Mouse (Mus musculus) left cerebral cortex, adult 6 months (tissue): ENCODE measurements around the gene Nacad. TPM values are rescaled to one million over a fixed set of nuclear protein-coding genes. Genes with fewer than 3 reads are reported as not detected.

Experiments
- long read RNA-seq, 2 experiments: library from polyadenylated mRNA; unstranded; transcript quantifications; one replicate each; pipeline ENCODE4 v2.0.0; 2019 to 2020
- polyA plus RNA-seq: library from polyadenylated mRNA; unstranded; fragments of <200 nt; fragmentation: Nextera tagmentation; gene quantifications from 2 replicates; pipeline ENCODE4 v1.2.3, GENCODE M21; 2021

Nacad gene
- 14.9 and 17.8 TPM in 2 replicates for polyA plus RNA-seq
- long read RNA-seq, experiment 1, full-length matches to known transcripts = 17 of 41 reads
- long read RNA-seq, experiment 1, partial matches to known transcripts = 17 of 41 reads
- long read RNA-seq, experiment 1, other reads (novel, unspliced or antisense) = 7 of 41 reads
- long read RNA-seq, experiment 2, partial matches to known transcripts = 10 of 12 reads
- long read RNA-seq, experiment 2, other reads (novel, unspliced or antisense) = 1 of 12 reads

DNA sequence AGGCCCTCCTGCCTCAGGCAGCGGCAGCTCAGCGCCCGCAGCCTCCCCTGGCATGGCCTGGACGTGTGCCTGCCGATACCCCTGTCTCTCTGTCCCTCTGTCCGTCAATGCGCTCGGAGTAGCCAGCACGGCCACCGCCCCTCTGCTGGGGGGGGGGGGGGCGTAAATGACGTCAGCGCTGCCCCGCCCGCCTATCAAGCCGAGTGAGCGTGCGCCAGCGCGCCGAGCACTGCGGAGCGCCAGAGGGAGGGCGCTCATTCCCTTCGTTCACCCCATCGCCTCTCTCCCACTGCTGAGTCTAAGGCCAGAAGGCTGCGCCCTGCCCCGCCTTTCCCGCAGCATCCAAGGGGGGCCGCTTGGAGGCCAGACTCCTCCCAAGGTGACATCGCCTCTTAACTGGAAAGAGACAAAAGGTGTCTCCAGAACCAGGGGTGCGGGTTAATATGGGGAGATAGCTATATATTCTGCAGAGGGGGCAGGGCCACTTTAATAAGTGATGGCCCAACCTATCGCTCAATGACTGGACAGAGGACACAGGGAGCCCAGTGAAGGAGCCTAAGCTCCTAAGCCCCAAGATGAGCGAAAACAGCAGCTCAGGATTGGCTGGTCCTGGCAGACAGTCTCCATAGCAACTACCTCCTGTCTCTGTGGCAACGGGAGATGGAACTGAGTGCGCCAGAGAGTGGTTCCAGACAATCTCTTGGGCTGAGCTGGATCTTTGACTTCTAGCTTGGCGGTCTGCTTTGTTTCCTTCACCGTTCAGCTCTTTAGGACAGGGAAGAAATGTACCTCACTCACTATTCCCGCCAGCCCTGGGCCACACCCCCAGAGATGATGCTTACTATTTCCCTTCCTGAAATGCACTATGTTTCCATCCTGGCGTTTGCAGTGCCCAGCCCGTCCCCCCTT lies at the start of gene Nacad:
Nacad (minus strand) TSS at position 563 of the 909 bp plus-strand sequence.

GRCm38 (mm10) chr11:6638537-6638936 lies 32.7 kb upstream of the Nacad start, which contains the start of gene Wap:
Gene Wap, minus strand, starts transcription at chr11:6638637.

GRCm38 (mm10) chr11:6625478-6626387 lies 19.9 kb upstream of the Nacad start, which contains the start of gene Tbrg4:
Gene Tbrg4, minus strand, starts transcription at chr11:6626067.

Other genes with a start within 250 kb of the Nacad start
- 37.3 and 49.4 TPM in 2 replicates for gene Zmiz2, start 217.0 kb downstream of the Nacad start, polyA plus RNA-seq
- gene Ppia, start 190.6 kb downstream of the Nacad start, polyA plus RNA-seq = 7,677 and 8,160 TPM in 2 replicates
- 161 and 199 TPM in 2 replicates for gene H2afv, start 161.6 kb downstream of the Nacad start, polyA plus RNA-seq
- 29.0 and 47.7 TPM in 2 replicates for gene Purb, start 130.1 kb downstream of the Nacad start, polyA plus RNA-seq
- 0.09 and 0.26 TPM in 2 replicates for gene Myo1g, start 85.1 kb downstream of the Nacad start, polyA plus RNA-seq
- 45.3 and 82.5 TPM in 2 replicates for gene Ccm2, start 59.2 kb downstream of the Nacad start, polyA plus RNA-seq
- 16.7 and 25.2 TPM in 2 replicates for gene Tbrg4, start 20.0 kb upstream of the Nacad start, polyA plus RNA-seq
- gene Wap, start 32.6 kb upstream of the Nacad start, polyA plus RNA-seq = not detected in 2 replicates
- 27.5 and 29.0 TPM in 2 replicates for gene Ramp3, start 52.5 kb upstream of the Nacad start, polyA plus RNA-seq
- not detected in 2 replicates for gene Gm11983, start 231.6 kb upstream of the Nacad start, polyA plus RNA-seq